Mouse (Mus musculus) liver, embryonic 16.5 days (tissue): Measurements from ENCODE around the gene Tbc1d10b. TPM values are rescaled to one million over a fixed set of nuclear protein-coding genes. Genes with fewer than 3 reads are reported as not detected.
"Not testable (repeated sequence)": the region's sequence is repeated elsewhere in the genome, so short reads cannot be mapped to it uniquely, and the experiment has no call there.

ENCODE experiments used
- ATAC-seq: fragments of 200-750 bp; cut with Nextera tagmentation; 2 replicates; pipeline ENCODE4 v1.8.0; 2017; ENCODE audit warnings: low read depth, mild to moderate bottlenecking, moderate number of reproducible peaks, moderate library complexity
- H3K27ac ChIP-seq: fragments of 300-500 bp; sonication (generic); 2 replicates; pipeline ENCODE4 v1.5.1; 2014; ENCODE audit warnings: mild to moderate bottlenecking, low read length
- H3K27me3 ChIP-seq: fragments of 300-500 bp; sonication (generic); 2 replicates; pipeline ENCODE4 v1.6.1; 2014; ENCODE audit warnings: low read depth, low read length, mixed read lengths; ENCODE audit not compliant: control insufficient read depth, insufficient read depth
- H3K36me3 ChIP-seq: fragments of 300-500 bp; sonication (generic); 2 replicates; pipeline ENCODE4 v1.6.1; 2014; ENCODE audit warnings: mild to moderate bottlenecking; ENCODE audit not compliant: control insufficient read depth, insufficient read depth
- H3K4me1 ChIP-seq: fragments of 300-500 bp; sonication (generic); 2 replicates; pipeline ENCODE4 v1.6.1; 2014; ENCODE audit warnings: low read depth, low read length, mixed read lengths; ENCODE audit not compliant: control insufficient read depth
- H3K4me2 ChIP-seq: fragments of 300-500 bp; sonication (generic); 2 replicates; pipeline ENCODE4 v1.6.1; 2014; ENCODE audit warnings: low read depth, low read length, mixed read lengths
- H3K4me3 ChIP-seq: fragments of 300-500 bp; sonication (generic); 2 replicates; pipeline ENCODE4 v1.5.1; 2014; ENCODE audit warnings: low read depth, mild to moderate bottlenecking, low read length
- H3K9ac ChIP-seq: fragments of 300-500 bp; sonication (generic); 2 replicates; pipeline ENCODE4 v1.6.1; 2014; ENCODE audit warnings: low read depth, low read length
- H3K9me3 ChIP-seq: fragments of 300-500 bp; sonication (generic); replicated peaks from 2 replicates; pipeline ENCODE4 v1.6.1; 2016; ENCODE audit warnings: low read length; ENCODE audit not compliant: control insufficient read depth
- WGBS: fragments of 180-500 bp; shearing (Covaris S2); extraction: QIAGEN DNeasy Blood & Tissue Kit; methylation state at CpG from one replicate; pipeline ENCODE4 v1.1.7; 2014; ENCODE audit not compliant: insufficient replicate concordance; 5-methylcytosine and 5-hydroxymethylcytosine counted together
- polyA plus RNA-seq: library from polyadenylated mRNA; unstranded; fragments of >200 nt; fragmentation: Nextera tagmentation; extraction: Ambion mirVana; gene quantifications from 2 replicates; pipeline ENCODE4 v1.2.1, GENCODE M21; 2015

The Tbc1d10b gene
- polyA plus RNA-seq, 1 experiment from 2014 or later, result 15.1 TPM

DNA sequence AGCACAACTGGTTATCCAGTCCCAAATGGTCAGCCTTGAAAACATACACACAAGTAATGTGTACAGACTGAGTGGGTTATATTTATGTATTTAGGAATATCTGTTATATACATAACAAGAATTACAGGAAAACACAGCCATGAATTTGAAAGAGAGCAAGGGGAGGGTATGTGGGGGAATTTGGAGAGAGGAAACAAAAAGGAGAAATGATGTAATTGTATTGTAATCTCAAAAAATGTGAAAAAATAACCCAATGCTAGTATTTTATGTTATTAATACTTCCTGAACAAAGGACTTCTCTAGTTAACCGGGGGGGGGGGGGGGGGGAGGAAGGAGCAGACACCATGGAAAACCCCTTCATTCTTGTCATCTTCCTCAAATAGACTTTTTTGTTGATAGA is 23.5 kb downstream of the Tbc1d10b start:
- H3K9me3 ChIP-seq, result no peaks in the 10 kb centered on the region
- no peaks in the 10 kb centered on the region for H3K27me3 ChIP-seq
- WGBS, result 20% methylated on average over 1 of the region's 1 CpGs
- no peaks in the 10 kb centered on the region for H3K36me3 ChIP-seq
- no peak overlapping the region for H3K4me3 ChIP-seq
- H3K9ac ChIP-seq, result no peak overlapping the region
- no peak overlapping the region for H3K4me2 ChIP-seq
- ATAC-seq, result no peak
- H3K4me1 ChIP-seq, result peaks cover 22% of the 10 kb centered on the region
- no peak overlapping the region for H3K27ac ChIP-seq

DNA sequence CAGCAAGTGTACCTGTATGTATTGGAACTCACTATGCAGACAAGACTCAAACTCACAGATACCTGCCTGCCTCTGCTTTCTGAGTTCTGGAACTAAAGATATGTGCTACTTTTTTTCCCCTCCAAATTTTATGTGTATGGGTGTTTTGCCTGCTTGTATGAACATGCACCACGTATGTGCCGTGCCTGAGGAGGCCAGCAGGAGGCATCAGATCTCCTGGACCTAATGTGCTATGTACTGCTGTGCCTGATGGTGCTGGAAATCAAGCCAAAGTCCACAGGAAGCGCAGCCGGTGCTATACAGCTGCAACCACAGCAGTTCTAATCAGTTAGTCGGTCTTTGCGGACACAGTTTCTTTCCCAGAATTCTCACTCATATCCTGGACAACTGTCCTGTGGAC is 24.4 kb downstream of the Tbc1d10b start:
- peak; percentile 76 for ATAC-seq
- 42% methylated on average over 6 of the region's 6 CpGs for WGBS

GRCm38 (mm10) chr7:127183345-127183744 is 24.9 kb downstream of the Tbc1d10b start:
- no peaks in the 10 kb centered on the region for H3K9me3 ChIP-seq
- peaks cover 22% of the 10 kb centered on the region for H3K4me1 ChIP-seq
- no peaks in the 10 kb centered on the region for H3K27me3 ChIP-seq
- peak overlapping the region; percentile 76 for H3K27ac ChIP-seq
- H3K4me3 ChIP-seq, result no peak overlapping the region
- WGBS, result 13% methylated on average over 8 of the region's 8 CpGs
- peak; percentile 84 for ATAC-seq
- H3K4me2 ChIP-seq, result 0 out of 2 replicates have a peak overlapping the region, but pooled peaks have one; percentile 19
- no peaks in the 10 kb centered on the region for H3K36me3 ChIP-seq
- H3K9ac ChIP-seq, result no peak overlapping the region

More for the DNA sequence above, 24.4 kb downstream of the Tbc1d10b start:
- Histone ChIP-seq H3K36me3 (no peaks in the 10 kb centered on the region), H3K27me3 (no peaks in the 10 kb centered on the region), H3K9me3 (no peaks in the 10 kb centered on the region), H3K4me1 (peaks cover 22% of the 10 kb centered on the region), H3K4me2 (0 out of 2 replicates have a peak overlapping the region, but pooled peaks have one; percentile 19), H3K4me3 (no peak overlapping the region), H3K9ac (0 out of 2 replicates have a peak overlapping the region, but pooled peaks have one; percentile 24), H3K27ac (peak overlapping the region; percentile 50)

DNA sequence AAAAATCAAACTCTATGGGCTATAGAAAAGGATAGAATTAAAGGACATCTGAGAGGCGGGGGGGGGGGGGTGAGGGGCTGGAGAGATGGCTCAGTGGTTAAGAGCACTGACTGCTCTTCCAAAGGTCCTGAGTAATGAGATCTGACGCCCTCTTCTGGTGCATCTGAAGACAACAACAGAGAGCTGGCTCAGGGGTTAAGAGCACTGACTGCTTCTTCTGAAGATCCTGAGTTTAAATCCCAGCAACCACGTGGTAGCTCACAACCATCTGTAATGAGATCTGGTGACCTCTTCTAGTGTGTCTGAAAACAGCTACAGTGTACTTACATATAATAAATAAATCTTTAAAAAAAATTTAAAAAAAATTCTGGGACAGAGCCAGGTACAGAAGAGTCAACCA is 26.5 kb downstream of the Tbc1d10b start:
- H3K4me1 ChIP-seq, result peaks cover 22% of the 10 kb centered on the region
- not testable (repeated sequence) for H3K27ac ChIP-seq, H3K4me3 ChIP-seq, H3K36me3 ChIP-seq, H3K4me2 ChIP-seq, H3K9me3 ChIP-seq, ATAC-seq, H3K27me3 ChIP-seq, H3K9ac ChIP-seq
- WGBS, result 31% methylated on average over 3 of the region's 3 CpGs

GRCm38 (mm10) chr7:127180783-127181182 is 27.5 kb downstream of the Tbc1d10b start:
- H3K4me2 ChIP-seq, result no peak overlapping the region
- H3K27ac ChIP-seq, result no peak overlapping the region
- WGBS, result 31% methylated on average over 2 of the region's 2 CpGs

GRCm38 (mm10) chr7:127176937-127177336 is 31.3 kb downstream of the Tbc1d10b start:
- H3K4me1 ChIP-seq, result no peaks in the 10 kb centered on the region; the same call in 1 of the 2 replicates
- no peak overlapping the region for H3K4me2 ChIP-seq
- H3K27me3 ChIP-seq, result no peaks in the 10 kb centered on the region
- no peak overlapping the region for H3K9ac ChIP-seq
- ATAC-seq, result no peak
- H3K4me3 ChIP-seq, result no peak overlapping the region
- no peaks in the 10 kb centered on the region for H3K36me3 ChIP-seq
- no peak overlapping the region for H3K27ac ChIP-seq
- WGBS, result 61% methylated on average over 4 of the region's 4 CpGs
- no peaks in the 10 kb centered on the region for H3K9me3 ChIP-seq

More at GRCm38 (mm10) chr7:127180783-127181182, 27.5 kb downstream of the Tbc1d10b start:
- ATAC-seq, result no peak
- no peaks in the 10 kb centered on the region for H3K9me3 ChIP-seq
- H3K4me1 ChIP-seq, result peaks cover 22% of the 10 kb centered on the region
- H3K4me3 ChIP-seq, result no peak overlapping the region
- no peaks in the 10 kb centered on the region for H3K36me3 ChIP-seq
- H3K9ac ChIP-seq, result no peak overlapping the region
- no peaks in the 10 kb centered on the region for H3K27me3 ChIP-seq

- 63% methylated on average over 5 of the region's 5 CpGs for WGBS
- H3K4me1 ChIP-seq, result no peaks in the 10 kb centered on the region; the same call in none of the 2 replicates
- H3K4me2 ChIP-seq, result no peak overlapping the region
- H3K27ac ChIP-seq, result no peak overlapping the region
- no peaks in the 10 kb centered on the region for H3K27me3 ChIP-seq
- H3K9me3 ChIP-seq, result no peaks in the 10 kb centered on the region
- no peak overlapping the region for H3K4me3 ChIP-seq
- no peak overlapping the region for H3K9ac ChIP-seq
- ATAC-seq, result no peak
- no peaks in the 10 kb centered on the region for H3K36me3 ChIP-seq
Observed at GRCm38 (mm10) chr7:127166501-127166900, 41.8 kb downstream of the Tbc1d10b start.

- Histone ChIP-seq H3K4me3 (no peak overlapping the region), H3K9me3 (no peaks in the 10 kb centered on the region), H3K4me1 (no peaks in the 10 kb centered on the region; the same call in none of the 2 replicates), H3K27ac (no peak overlapping the region), H3K9ac (no peak overlapping the region), H3K4me2 (no peak overlapping the region), H3K27me3 (no peaks in the 10 kb centered on the region), H3K36me3 (no peaks in the 10 kb centered on the region)
- WGBS, result 62% methylated on average over 12 of the region's 12 CpGs
- ATAC-seq, result no peak
Observed at GRCm38 (mm10) chr7:127165607-127166493, 42.4 kb downstream of the Tbc1d10b start.

- WGBS, result 68% methylated on average over 4 of the region's 4 CpGs
- H3K9me3 ChIP-seq, result no peaks in the 10 kb centered on the region
- no peak for ATAC-seq
- H3K27me3 ChIP-seq, result no peaks in the 10 kb centered on the region
- H3K4me1 ChIP-seq, result no peaks in the 10 kb centered on the region; the same call in none of the 2 replicates
- no peak overlapping the region for H3K4me2 ChIP-seq
- no peak overlapping the region for H3K9ac ChIP-seq
- no peak overlapping the region for H3K27ac ChIP-seq
- no peaks in the 10 kb centered on the region for H3K36me3 ChIP-seq
- H3K4me3 ChIP-seq, result no peak overlapping the region
Observed at GRCm38 (mm10) chr7:127164002-127164401, 44.3 kb downstream of the Tbc1d10b start.
